Comparison of ENCODE assay signal across 8 mouse cellular contexts in the genomic region with DNA sequence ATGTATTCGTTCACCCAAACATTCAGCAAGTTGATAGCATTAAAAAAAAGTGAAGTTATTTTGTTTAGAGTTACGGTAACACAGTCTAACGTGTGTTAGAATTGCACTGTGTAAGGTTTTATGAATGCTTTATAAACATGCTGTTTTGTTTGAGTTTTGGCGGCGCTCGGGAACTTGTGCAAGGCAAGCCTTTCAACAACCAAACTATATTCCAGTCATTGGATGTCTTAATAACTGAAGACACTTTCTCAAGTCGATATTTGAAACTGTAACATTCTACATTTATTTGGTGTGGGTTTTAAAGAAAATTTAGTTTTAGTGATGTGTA. TPM values are rescaled to one million over a fixed set of nuclear protein-coding genes. Genes with fewer than 3 reads are reported as not detected.
DNase-seq lines count a peak whose midpoint lies in the region; ATAC-seq lines count a peak whose summit lies in the region.

No protein-coding gene starts in this region.

- no peaks in the 10 kb centered on the region for H3K36me3 ChIP-seq in heart, embryonic 11.5 days (ENCODE audit: control insufficient read depth, insufficient read depth, low read length)
- 0 out of 2 replicates have a peak, but pooled peaks cover 6% of the 10 kb centered on the region for H3K36me3 ChIP-seq in hindbrain, embryonic 10.5 days

- H3K4me3 ChIP-seq in heart, embryonic 11.5 days (ENCODE audit: low read depth, low read length): peak overlapping the region; percentile 82
- H3K4me3 ChIP-seq in hindbrain, embryonic 10.5 days: peak overlapping the region; percentile 72

- no peak overlapping the region for H3K27ac ChIP-seq in heart, embryonic 11.5 days (ENCODE audit: low read depth, low read length)
- H3K27ac ChIP-seq in hindbrain, embryonic 10.5 days: peak overlapping the region; percentile 92; the same call in 1 of the 2 replicates

- no peaks in the 10 kb centered on the region for H3K27me3 ChIP-seq in heart, embryonic 11.5 days (ENCODE audit: control insufficient read depth, insufficient read depth, low read length)
- H3K27me3 ChIP-seq in hindbrain, embryonic 10.5 days (ENCODE audit: insufficient read depth, poor library complexity, severe bottlenecking): peaks cover 5% of the 10 kb centered on the region; the same call in 1 of the 2 replicates

- H3K4me2 ChIP-seq in heart, embryonic 11.5 days: peak overlapping the region; percentile 87

- no peak for ATAC-seq in heart, embryonic 11.5 days (replicated peaks; ENCODE audit: insufficient number of reproducible peaks, low FRiP score, low TSS enrichment)

- 0 out of 2 replicates have a peak, but pooled peaks cover 2% of the 10 kb centered on the region for H3K4me1 ChIP-seq in heart, embryonic 11.5 days (ENCODE audit: control insufficient read depth, insufficient read depth, low read length)
- peaks cover 12% of the 10 kb centered on the region for H3K4me1 ChIP-seq in hindbrain, embryonic 10.5 days (replicated peaks)

- intact Hi-C loops in left cerebral cortex, postnatal 25 days (cut with DNase I): loop anchor here (5.0 kb wide), 1 partner anchor 98 kb away; no protein-coding TSS in a partner anchor

- 30% methylated on average over 7 of the region's 7 CpGs for WGBS in heart, embryonic 11.5 days (ENCODE audit: insufficient replicate concordance)
- 29% methylated on average over 7 of the region's 7 CpGs for WGBS in hindbrain, embryonic 10.5 days

- peak overlapping the region; percentile 90 for H3K9ac ChIP-seq in heart, embryonic 11.5 days (ENCODE audit: low read depth, low read length)

- DNase-seq in heart, adult 8-10 months (ENCODE audit: low spot score): no peak
- DNase-seq in NIH3T3 (ENCODE audit: low read depth): peak; percentile 63
- no peak for DNase-seq in hindbrain, embryonic 10.5 days (ENCODE audit: low spot score)
- DNase-seq in lung, postnatal 36 days: peak; percentile 19
- DNase-seq in spleen, postnatal 4 days (ENCODE audit: low spot score in 2 of 2): no peak
- no peak for DNase-seq in layer of hippocampus, postnatal 36 days
- DNase-seq in left cerebral cortex, postnatal 25 days (ENCODE audit: low spot score in 2 of 2): no peak

- H3K9me3 ChIP-seq in heart, embryonic 11.5 days (replicated peaks; ENCODE audit: control insufficient read depth, low read length): no peaks in the 10 kb centered on the region
- H3K9me3 ChIP-seq in hindbrain, embryonic 10.5 days: no peaks in the 10 kb centered on the region

RNA-seq across cellular contexts. Expression of a gene that starts 1.2 kb away (rescaled TPM):
- 6.8 and 9.5 TPM in 2 replicates for polyA plus RNA-seq in heart, embryonic 11.5 days (2014; fragmentation: Nextera tagmentation; extraction: Ambion mirVana)
- 1 to 10 TPM; 3.4 to 4.4 (median 4.0) TPM for total RNA-seq in heart, adult 8-10 months (2022)
- 20.0 and 22.6 TPM in 2 replicates for polyA plus RNA-seq in hindbrain, embryonic 10.5 days (2016; fragmentation: Nextera tagmentation; extraction: Ambion mirVana)
- 1 to 10 TPM; 6.5 to 6.7 TPM for total RNA-seq in layer of hippocampus, postnatal 36 days (2021)
- 1 to 10 TPM; 5.5 to 6.5 TPM for total RNA-seq in left cerebral cortex, postnatal 25 days (2021)

RNA-seq across cellular contexts. Expression of a gene that starts 39.6 kb away (rescaled TPM):
- polyA plus RNA-seq in heart, embryonic 11.5 days (2014; fragmentation: Nextera tagmentation; extraction: Ambion mirVana): not detected in 2 replicates
- under 1 TPM in 1 of 4 experiments, not detected in 3; 0.03 TPM for total RNA-seq in heart, adult 8-10 months (2022)
- polyA plus RNA-seq in hindbrain, embryonic 10.5 days (2016; fragmentation: Nextera tagmentation; extraction: Ambion mirVana): 0.04 TPM in 1 of 2 replicates, not detected in the other
- total RNA-seq in layer of hippocampus, postnatal 36 days (2021): not detected
- not detected for total RNA-seq in left cerebral cortex, postnatal 25 days (2021)

Comparison
In these comparisons a context has a peak if more than half of its experiments do, and no peak if none do; other contexts are left out.
1. DNase-seq: peak in NIH3T3 (single experiment) and lung, postnatal 36 days (single experiment); none in heart, adult 8-10 months (single experiment), hindbrain, embryonic 10.5 days (single experiment), spleen, postnatal 4 days (0 of 2), layer of hippocampus, postnatal 36 days (0 of 2) and left cerebral cortex, postnatal 25 days (0 of 2).